Comparison of ENCODE assay signal across 9 mouse cellular contexts in genomic region chr16:52219069-52219468, GRCm38 (mm10).
A peak's percentile ranks its signal among the peaks of the same experiment; 100 is the strongest.
DNase-seq lines count a peak whose midpoint lies in the region; ATAC-seq and TF ChIP-seq lines count a peak whose summit lies in the region.
"Had no signal": no experiment of that assay in that cellular context is flagged by ENCODE, and none has a peak within 500 bp of the region (broad histone marks: within the 10 kb centered on the region; RNA-seq: fewer than 3 reads in every experiment).

No protein-coding gene starts in this region.

- DNase-seq in adrenal gland, postnatal 36 days = peak; percentile 16 to 27
- peak; percentile 53 for DNase-seq in kidney, adult 2 months
- peak; percentile 52 for DNase-seq in lung, postnatal 14 days
- no peak for DNase-seq in heart, postnatal 36 days
- DNase-seq: liver, embryonic 13.5 days had no signal

- no peak for ATAC-seq in intestine, postnatal 0 days
- no peak for ATAC-seq in intestine, embryonic 15.5 days
- no peak for ATAC-seq in erythroid progenitor cell, adult 5-6 weeks (replicated peaks; ENCODE audit: low FRiP score, poor library complexity, severe bottlenecking)

- H3K4me3 ChIP-seq in intestine, postnatal 0 days (ENCODE audit: low read depth, low read length) = no peak overlapping the region
- no peak overlapping the region for H3K4me3 ChIP-seq in intestine, embryonic 15.5 days (replicated peaks)
- H3K4me3 ChIP-seq in E14TG2a.4 (replicated peaks; ENCODE audit: low read length) = no peak overlapping the region
- H3K4me3 ChIP-seq in kidney, adult 2 months (ENCODE audit: insufficient read depth, low read depth, low read length) = no peak overlapping the region
- H3K4me3 ChIP-seq: liver, embryonic 13.5 days had no signal

- H3K27me3 ChIP-seq in intestine, postnatal 0 days (replicated peaks; ENCODE audit: control insufficient read depth, insufficient read depth, low read length) = no peaks in the 10 kb centered on the region
- H3K27me3 ChIP-seq in intestine, embryonic 15.5 days (replicated peaks) = no peaks in the 10 kb centered on the region
- H3K27me3 ChIP-seq in E14TG2a.4 (ENCODE audit: insufficient read depth, low read length) = no peaks in the 10 kb centered on the region
- H3K27me3 ChIP-seq in kidney, adult 2 months (replicated peaks; ENCODE audit: control insufficient read depth, insufficient read depth, low read length) = no peaks in the 10 kb centered on the region
- H3K27me3 ChIP-seq: liver, embryonic 13.5 days had no signal

- H3K9ac ChIP-seq in intestine, postnatal 0 days (ENCODE audit: low read depth, low read length) = no peak overlapping the region
- H3K9ac ChIP-seq in intestine, embryonic 15.5 days = no peak overlapping the region
- H3K9ac ChIP-seq: liver, embryonic 13.5 days had no signal

- no peaks in the 10 kb centered on the region for H3K9me3 ChIP-seq in intestine, postnatal 0 days (ENCODE audit: control insufficient read depth)
- no peaks in the 10 kb centered on the region for H3K9me3 ChIP-seq in intestine, embryonic 15.5 days
- no peaks in the 10 kb centered on the region for H3K9me3 ChIP-seq in E14TG2a.4 (ENCODE audit: low read length)
- H3K9me3 ChIP-seq: liver, embryonic 13.5 days had no signal

- TF ChIP-seq CTCF in intestine, postnatal 0 days (IDR thresholded peaks at IDR 0.05; ENCODE audit: low read depth) = peak; percentile 78
- TF ChIP-seq CTCF in E14TG2a.4 (conservative IDR thresholded peaks at IDR 0.05; ENCODE audit: low read length) = peak; percentile 59
- peak; percentile 77 for TF ChIP-seq CTCF in kidney, adult 2 months (conservative IDR thresholded peaks at IDR 0.05; ENCODE audit: insufficient read depth, insufficient read length, low read depth, low read length)

- no peak for TF ChIP-seq POLR2A in kidney, adult 2 months (IDR thresholded peaks at IDR 0.05; ENCODE audit: low read depth, low read length)

- H3K4me2 ChIP-seq in intestine, postnatal 0 days (replicated peaks; ENCODE audit: low read depth) = no peak overlapping the region
- H3K4me2 ChIP-seq in intestine, embryonic 15.5 days (replicated peaks) = no peak overlapping the region
- H3K4me2 ChIP-seq: liver, embryonic 13.5 days had no signal

- intact Hi-C loops in heart, postnatal 36 days (cut with DNase I) = no loop called here

- no peaks in the 10 kb centered on the region for H3K4me1 ChIP-seq in intestine, postnatal 0 days (replicated peaks; ENCODE audit: control insufficient read depth, insufficient read depth, low read length)
- no peaks in the 10 kb centered on the region for H3K4me1 ChIP-seq in intestine, embryonic 15.5 days (replicated peaks)
- H3K4me1 ChIP-seq in E14TG2a.4 (replicated peaks; ENCODE audit: low read depth, low read length) = no peaks in the 10 kb centered on the region
- H3K4me1 ChIP-seq in kidney, adult 2 months (ENCODE audit: control insufficient read depth, insufficient read depth, low read length) = no peaks in the 10 kb centered on the region; the same call in 1 of the 2 replicates
- H3K4me1 ChIP-seq: liver, embryonic 13.5 days had no signal

- no peak overlapping the region for H3K27ac ChIP-seq in intestine, postnatal 0 days (ENCODE audit: low read depth, low read length)
- H3K27ac ChIP-seq in intestine, embryonic 15.5 days = no peak overlapping the region
- H3K27ac ChIP-seq in kidney, adult 2 months (ENCODE audit: insufficient read depth, low read depth, low read length) = no peak overlapping the region
- H3K27ac ChIP-seq: liver, embryonic 13.5 days had no signal

- no peaks in the 10 kb centered on the region for H3K36me3 ChIP-seq in intestine, postnatal 0 days (ENCODE audit: control insufficient read depth, insufficient read depth)
- no peaks in the 10 kb centered on the region for H3K36me3 ChIP-seq in intestine, embryonic 15.5 days
- no peaks in the 10 kb centered on the region for H3K36me3 ChIP-seq in E14TG2a.4 (ENCODE audit: insufficient read depth, low read length)
- no peaks in the 10 kb centered on the region for H3K36me3 ChIP-seq in kidney, adult 2 months (ENCODE audit: control insufficient read depth, insufficient read depth, low read length)
- H3K36me3 ChIP-seq: liver, embryonic 13.5 days had no signal

- 14% methylated on average over 2 of the region's 2 CpGs for WGBS in intestine, postnatal 0 days
- WGBS in intestine, embryonic 15.5 days = 17% methylated on average over 2 of the region's 2 CpGs
- 11% methylated on average over 2 of the region's 2 CpGs for WGBS in kidney, adult 2 months

Comparison
In these comparisons a context has a peak if more than half of its experiments do, and no peak if none do; other contexts are left out.
1. DNase-seq: peak in adrenal gland, postnatal 36 days (2 of 2), kidney, adult 2 months (single experiment) and lung, postnatal 14 days (single experiment); none in heart, postnatal 36 days (0 of 2).
2. Peak in every context shown above with its lines, with median percentiles within 50 percentile points of each other: CTCF ChIP-seq.